Mouse (Mus musculus): ENCODE data around the gene Zdhhc22. TPM values are rescaled to one million over a fixed set of nuclear protein-coding genes. Genes with fewer than 3 reads are reported as not detected.

Zdhhc22 gene
- polyA plus RNA-seq, 1 experiment from 2014 or later, result 2.1 TPM

- DNase-seq (ENCODE audit: low spot score) (no peak), ATAC-seq (ENCODE audit: insufficient read depth, low FRiP score, low TSS enrichment) (no peak)
- no peak overlapping the region for H3K4me3 ChIP-seq (ENCODE audit: low read depth, low read length)
- no peaks in the 10 kb centered on the region for H3K36me3 ChIP-seq (ENCODE audit: control insufficient read depth, insufficient read depth, low read length)
- no peak overlapping the region for H3K9ac ChIP-seq (ENCODE audit: low read length)
- H3K27ac ChIP-seq (ENCODE audit: low read depth, low read length), result no peak overlapping the region
- H3K9me3 ChIP-seq (ENCODE audit: control insufficient read depth, low read length), result no peaks in the 10 kb centered on the region
- peaks cover 8% of the 10 kb centered on the region; the same call in 1 of the 2 replicates for H3K4me1 ChIP-seq (ENCODE audit: control insufficient read depth, insufficient read depth, low read length)
- no peak overlapping the region for H3K4me2 ChIP-seq (ENCODE audit: low read depth)
- H3K27me3 ChIP-seq (ENCODE audit: control insufficient read depth, insufficient read depth, low read length), result no peaks in the 10 kb centered on the region
- WGBS, result 73% methylated on average over 6 of the region's 6 CpGs
Measured at GRCm38 (mm10) chr12:86930934-86931729, 59.1 kb downstream of the Zdhhc22 start.

Small RNAs within 50 kb of the gene (microRNA-seq; reads per million reads assigned to microRNA genes)
- not detected for gene Gm25847

Other genes starting within 250 kb of the Zdhhc22 start
- gene Irf2bpl, start 105.6 kb downstream of the Zdhhc22 start, polyA plus RNA-seq (2014; fragmentation: Nextera tagmentation; extraction: Ambion mirVana), result 19.4 and 20.6 TPM in 2 replicates
- 40.1 and 42.8 TPM in 2 replicates for gene Cipc, start 43.4 kb downstream of the Zdhhc22 start, polyA plus RNA-seq (2014; fragmentation: Nextera tagmentation; extraction: Ambion mirVana)
- gene Tmem63c, start 30.9 kb upstream of the Zdhhc22 start, polyA plus RNA-seq (2014; fragmentation: Nextera tagmentation; extraction: Ambion mirVana), result 0.74 and 0.78 TPM in 2 replicates
- 0.24 and 0.56 TPM in 2 replicates for gene Ngb, start 112.1 kb upstream of the Zdhhc22 start, polyA plus RNA-seq (2014; fragmentation: Nextera tagmentation; extraction: Ambion mirVana)
- 31.8 and 31.9 TPM in 2 replicates for gene Gstz1, start 156.7 kb upstream of the Zdhhc22 start, polyA plus RNA-seq (2014; fragmentation: Nextera tagmentation; extraction: Ambion mirVana)
- 14.3 and 17.6 TPM in 2 replicates for gene Pomt2, start 157.5 kb upstream of the Zdhhc22 start, polyA plus RNA-seq (2014; fragmentation: Nextera tagmentation; extraction: Ambion mirVana)
- gene Samd15, start 209.3 kb upstream of the Zdhhc22 start, polyA plus RNA-seq (2014; fragmentation: Nextera tagmentation; extraction: Ambion mirVana), result 0.77 and 1.8 TPM in 2 replicates
- gene Tmed8, start 210.0 kb upstream of the Zdhhc22 start, polyA plus RNA-seq (2014; fragmentation: Nextera tagmentation; extraction: Ambion mirVana), result 4.7 and 5.0 TPM in 2 replicates
- gene Noxred1, start 248.3 kb upstream of the Zdhhc22 start, polyA plus RNA-seq (2014; fragmentation: Nextera tagmentation; extraction: Ambion mirVana), result 0.78 and 1.6 TPM in 2 replicates